Mouse (Mus musculus) liver, embryonic 16.5 days (tissue): ENCODE measurements around the gene Cdnf. TPM values are rescaled to one million over a fixed set of nuclear protein-coding genes. Genes with fewer than 3 reads are reported as not detected.

Experiments used
- ATAC-seq: fragments of 200-750 bp; cut with Nextera tagmentation; 2 replicates; pipeline ENCODE4 v1.8.0; 2017; ENCODE audit warnings: low read depth, mild to moderate bottlenecking, moderate number of reproducible peaks, moderate library complexity
- H3K27ac ChIP-seq: fragments of 300-500 bp; sonication (generic); 2 replicates; pipeline ENCODE4 v1.5.1; 2014; ENCODE audit warnings: mild to moderate bottlenecking, low read length
- H3K27me3 ChIP-seq: fragments of 300-500 bp; sonication (generic); 2 replicates; pipeline ENCODE4 v1.6.1; 2014; ENCODE audit warnings: low read depth, low read length, mixed read lengths; ENCODE audit not compliant: control insufficient read depth, insufficient read depth
- H3K36me3 ChIP-seq: fragments of 300-500 bp; sonication (generic); 2 replicates; pipeline ENCODE4 v1.6.1; 2014; ENCODE audit warnings: mild to moderate bottlenecking; ENCODE audit not compliant: control insufficient read depth, insufficient read depth
- H3K4me1 ChIP-seq: fragments of 300-500 bp; sonication (generic); 2 replicates; pipeline ENCODE4 v1.6.1; 2014; ENCODE audit warnings: low read depth, low read length, mixed read lengths; ENCODE audit not compliant: control insufficient read depth
- H3K4me2 ChIP-seq: fragments of 300-500 bp; sonication (generic); 2 replicates; pipeline ENCODE4 v1.6.1; 2014; ENCODE audit warnings: low read depth, low read length, mixed read lengths
- H3K4me3 ChIP-seq: fragments of 300-500 bp; sonication (generic); 2 replicates; pipeline ENCODE4 v1.5.1; 2014; ENCODE audit warnings: low read depth, mild to moderate bottlenecking, low read length
- H3K9ac ChIP-seq: fragments of 300-500 bp; sonication (generic); 2 replicates; pipeline ENCODE4 v1.6.1; 2014; ENCODE audit warnings: low read depth, low read length
- H3K9me3 ChIP-seq: fragments of 300-500 bp; sonication (generic); replicated peaks from 2 replicates; pipeline ENCODE4 v1.6.1; 2016; ENCODE audit warnings: low read length; ENCODE audit not compliant: control insufficient read depth
- WGBS: fragments of 180-500 bp; shearing (Covaris S2); extraction: QIAGEN DNeasy Blood & Tissue Kit; methylation state at CpG from one replicate; pipeline ENCODE4 v1.1.7; 2014; ENCODE audit not compliant: insufficient replicate concordance; 5-methylcytosine and 5-hydroxymethylcytosine counted together
- polyA plus RNA-seq: library from polyadenylated mRNA; unstranded; fragments of >200 nt; fragmentation: Nextera tagmentation; extraction: Ambion mirVana; gene quantifications from 2 replicates; pipeline ENCODE4 v1.2.1, GENCODE M21; 2015

Cdnf gene
- polyA plus RNA-seq, 1 experiment from 2014 or later = 0.09 TPM

DNA sequence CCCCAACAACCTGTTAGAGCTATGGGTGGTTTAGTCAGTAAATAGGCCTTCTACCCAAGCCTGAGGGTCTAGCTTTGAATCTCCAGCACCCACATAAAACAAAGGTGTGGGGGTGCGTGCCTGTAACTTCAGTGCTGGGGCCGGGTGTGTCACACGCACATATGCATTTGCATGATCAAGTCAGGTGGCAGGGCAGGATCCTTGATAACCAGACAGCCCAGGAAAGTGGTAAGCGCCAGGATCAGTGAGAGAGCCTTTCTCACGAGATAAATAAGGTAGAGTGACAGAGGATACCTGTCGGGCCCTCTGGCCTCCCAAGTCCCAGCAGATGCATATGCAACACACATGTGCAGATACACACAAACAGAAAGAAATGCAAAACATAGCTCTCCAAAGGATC is 13.3 kb upstream of the Cdnf start:
- no peaks in the 10 kb centered on the region for H3K27me3 ChIP-seq
- H3K9ac ChIP-seq = no peak overlapping the region
- H3K4me1 ChIP-seq = no peaks in the 10 kb centered on the region; the same call in 1 of the 2 replicates
- no peak overlapping the region for H3K4me2 ChIP-seq
- H3K9me3 ChIP-seq = no peaks in the 10 kb centered on the region
- 0 out of 2 replicates have a peak overlapping the region, but pooled peaks have one; percentile 24 for H3K27ac ChIP-seq
- peak; percentile 51; the same call in 1 of the 2 replicates for ATAC-seq
- WGBS = 47% methylated on average over 6 of the region's 6 CpGs
- H3K4me3 ChIP-seq = no peak overlapping the region
- peaks cover 29% of the 10 kb centered on the region for H3K36me3 ChIP-seq

DNA sequence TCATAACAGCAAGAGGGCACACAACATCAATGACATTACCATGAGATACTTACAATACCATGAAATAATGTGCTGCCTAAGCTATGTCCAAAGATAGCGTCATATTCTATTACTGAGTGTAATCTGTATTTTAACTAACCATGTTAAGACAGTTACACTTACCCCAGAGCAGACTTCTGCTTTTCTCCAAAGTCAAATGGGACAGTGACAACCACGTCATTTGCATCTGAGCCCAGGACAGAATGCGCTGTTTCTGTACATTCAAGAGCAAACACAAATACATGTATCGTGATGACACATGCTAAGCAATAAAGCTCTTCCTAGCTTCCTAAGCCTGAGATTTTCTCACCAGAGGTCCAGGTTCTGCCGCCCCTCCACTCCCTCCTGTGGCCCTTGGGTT is 11.9 kb upstream of the Cdnf start:
- Histone ChIP-seq H3K9ac (no peak overlapping the region), H3K27ac (no peak overlapping the region), H3K4me2 (no peak overlapping the region), H3K27me3 (no peaks in the 10 kb centered on the region), H3K36me3 (peaks cover 22% of the 10 kb centered on the region), H3K9me3 (no peaks in the 10 kb centered on the region), H3K4me1 (no peaks in the 10 kb centered on the region; the same call in 1 of the 2 replicates), H3K4me3 (no peak overlapping the region)
- ATAC-seq = no peak
- WGBS = 84% methylated on average over 5 of the region's 5 CpGs

DNA sequence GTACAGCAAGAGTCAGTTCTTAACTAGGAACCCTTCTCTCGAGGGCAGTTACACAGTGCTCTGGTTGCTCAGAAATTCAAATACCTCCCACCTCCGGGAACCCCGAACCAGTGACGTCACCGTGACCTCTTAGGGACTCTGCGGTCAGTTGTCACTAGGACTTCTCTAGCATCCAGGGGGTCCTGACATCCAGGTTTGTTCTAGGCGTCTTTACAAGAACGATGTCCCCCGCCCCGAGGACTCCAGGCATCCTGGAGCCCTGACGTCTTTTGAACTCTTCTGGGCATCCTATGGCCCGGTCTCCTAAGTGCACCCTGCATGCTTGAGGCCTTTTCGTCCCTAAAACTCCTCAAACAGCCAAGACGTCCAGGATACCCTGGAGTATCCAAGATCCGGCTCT is 754 bp upstream of the Cdnf start:
- H3K27me3 ChIP-seq = no peaks in the 10 kb centered on the region
- ATAC-seq = no peak
- peak overlapping the region; percentile 84 for H3K27ac ChIP-seq
- peak overlapping the region; percentile 65 for H3K4me2 ChIP-seq
- H3K36me3 ChIP-seq = peaks cover 25% of the 10 kb centered on the region
- H3K9ac ChIP-seq = peak overlapping the region; percentile 81
- H3K4me3 ChIP-seq = peak overlapping the region; percentile 91
- no peaks in the 10 kb centered on the region for H3K9me3 ChIP-seq
- peaks cover 7% of the 10 kb centered on the region for H3K4me1 ChIP-seq
- WGBS = 0% methylated on average over 15 of the region's 15 CpGs

DNA sequence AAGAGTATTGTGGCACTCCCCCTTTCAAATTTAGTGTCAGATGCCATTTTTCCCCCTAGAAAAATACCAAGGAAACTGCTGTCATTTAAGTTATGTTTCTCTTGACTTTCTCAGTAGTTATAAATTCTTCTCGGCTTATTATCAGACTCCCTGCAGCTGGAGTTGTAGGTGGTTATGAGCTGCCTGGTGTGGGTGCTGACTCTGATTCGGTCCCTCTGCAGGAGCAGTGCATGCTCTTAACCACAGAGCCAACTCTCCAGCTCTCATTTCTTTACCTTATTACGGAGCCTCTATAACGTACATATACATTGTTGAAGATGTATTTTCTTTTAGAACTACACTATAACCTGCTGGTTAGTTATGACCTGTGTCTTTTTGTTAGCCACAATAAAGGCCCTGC is 9.7 kb downstream of the Cdnf start:
- no peak for ATAC-seq
- WGBS = 52% methylated on average over 4 of the region's 4 CpGs
- Histone ChIP-seq H3K4me3 (no peak overlapping the region), H3K4me2 (no peak overlapping the region), H3K27ac (no peak overlapping the region), H3K36me3 (no peaks in the 10 kb centered on the region), H3K4me1 (no peaks in the 10 kb centered on the region), H3K27me3 (no peaks in the 10 kb centered on the region), H3K9me3 (no peaks in the 10 kb centered on the region), H3K9ac (no peak overlapping the region)

DNA sequence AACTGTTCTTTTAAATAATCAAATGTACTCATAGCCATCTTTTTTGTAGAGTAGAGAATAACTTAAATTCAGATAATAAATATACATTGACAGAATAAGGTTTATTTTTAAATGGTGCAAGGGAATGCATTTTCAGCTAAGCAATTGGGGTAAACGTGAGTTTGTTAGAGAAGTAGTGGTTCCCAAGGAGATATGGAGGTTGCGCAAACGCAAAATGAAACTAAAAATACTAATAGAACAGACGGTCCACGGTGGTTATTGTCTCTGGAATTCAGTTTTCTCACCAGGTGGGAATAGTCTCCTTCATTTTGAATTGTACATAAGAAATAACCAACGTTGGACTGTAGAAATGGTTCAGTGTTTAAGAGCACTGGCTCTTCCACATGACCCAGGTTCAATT is 13.5 kb downstream of the Cdnf start:
- no peak overlapping the region for H3K4me3 ChIP-seq
- no peaks in the 10 kb centered on the region for H3K27me3 ChIP-seq
- H3K4me1 ChIP-seq = no peaks in the 10 kb centered on the region
- no peaks in the 10 kb centered on the region for H3K9me3 ChIP-seq
- H3K9ac ChIP-seq = no peak overlapping the region
- no peak overlapping the region for H3K27ac ChIP-seq
- no peak for ATAC-seq
- WGBS = 56% methylated on average over 6 of the region's 6 CpGs
- H3K4me2 ChIP-seq = no peak overlapping the region
- no peaks in the 10 kb centered on the region for H3K36me3 ChIP-seq

DNA sequence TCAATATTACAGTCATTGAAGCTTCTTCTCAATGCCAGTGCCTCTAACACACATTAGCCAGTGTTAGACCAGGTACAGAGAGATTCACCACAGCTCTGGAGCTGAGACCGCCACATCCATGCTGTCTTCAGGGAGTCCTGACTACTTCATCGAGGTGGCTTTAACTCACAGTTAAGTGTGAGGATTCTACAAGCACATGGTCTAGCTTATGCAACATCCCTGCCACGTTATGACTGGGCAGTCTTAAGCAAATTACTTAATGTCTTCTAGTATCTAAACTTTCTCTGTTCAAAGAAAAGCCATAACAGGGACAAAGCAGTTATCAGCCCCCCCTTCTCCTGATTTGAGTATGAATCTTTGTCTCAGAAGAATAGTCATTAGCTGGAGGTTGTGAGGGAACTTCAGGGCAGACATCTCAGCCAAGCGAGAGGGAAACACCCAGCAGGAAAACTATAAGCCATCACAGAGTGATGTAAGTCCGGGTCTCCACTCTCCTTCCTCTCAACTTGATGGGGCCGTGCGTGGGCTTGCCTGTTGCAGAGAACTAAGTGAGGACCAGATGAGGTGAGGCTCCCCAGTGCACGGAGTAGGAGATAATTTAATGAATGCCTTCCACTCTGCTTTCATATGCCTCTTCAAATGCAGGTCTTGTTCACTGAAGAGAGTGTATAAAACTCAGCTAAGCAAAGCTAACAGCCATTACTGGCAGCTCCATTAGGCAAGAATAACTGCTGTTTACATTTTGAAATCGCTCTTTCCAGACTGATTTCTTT is 28.7 kb downstream of the Cdnf start:
- no peak overlapping the region for H3K9ac ChIP-seq
- no peak overlapping the region for H3K4me3 ChIP-seq
- 48% methylated on average over 9 of the region's 9 CpGs for WGBS
- no peaks in the 10 kb centered on the region for H3K9me3 ChIP-seq
- ATAC-seq = no peak
- no peak overlapping the region for H3K27ac ChIP-seq
- H3K27me3 ChIP-seq = no peaks in the 10 kb centered on the region
- H3K4me2 ChIP-seq = no peak overlapping the region
- no peaks in the 10 kb centered on the region for H3K4me1 ChIP-seq
- no peaks in the 10 kb centered on the region for H3K36me3 ChIP-seq

DNA sequence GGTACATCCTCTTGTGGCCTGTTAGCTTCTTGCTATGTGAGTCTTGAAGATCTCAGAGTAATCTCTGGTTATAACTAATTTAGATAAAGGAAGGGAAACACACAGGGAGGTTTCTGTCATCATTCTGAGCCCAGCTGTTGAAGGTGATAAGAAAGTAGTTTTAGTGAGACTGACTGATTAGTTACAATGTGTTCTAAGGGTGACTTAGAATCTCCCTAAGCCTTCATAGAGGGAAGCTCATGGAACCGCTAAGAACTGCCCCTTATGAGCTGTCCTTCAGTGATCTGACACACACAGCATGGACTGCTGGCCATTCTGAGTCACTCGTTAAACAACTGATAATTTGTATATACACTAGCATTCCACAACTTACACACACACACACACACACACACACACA is 33.2 kb downstream of the Cdnf start:
- H3K9me3 ChIP-seq = no peaks in the 10 kb centered on the region
- H3K4me2 ChIP-seq = no peak overlapping the region
- no peaks in the 10 kb centered on the region for H3K4me1 ChIP-seq
- WGBS = 24% methylated on average over 2 of the region's 2 CpGs
- H3K27ac ChIP-seq = no peak overlapping the region
- H3K9ac ChIP-seq = no peak overlapping the region
- no peaks in the 10 kb centered on the region for H3K27me3 ChIP-seq
- no peaks in the 10 kb centered on the region for H3K36me3 ChIP-seq
- H3K4me3 ChIP-seq = no peak overlapping the region
- ATAC-seq = no peak

DNA sequence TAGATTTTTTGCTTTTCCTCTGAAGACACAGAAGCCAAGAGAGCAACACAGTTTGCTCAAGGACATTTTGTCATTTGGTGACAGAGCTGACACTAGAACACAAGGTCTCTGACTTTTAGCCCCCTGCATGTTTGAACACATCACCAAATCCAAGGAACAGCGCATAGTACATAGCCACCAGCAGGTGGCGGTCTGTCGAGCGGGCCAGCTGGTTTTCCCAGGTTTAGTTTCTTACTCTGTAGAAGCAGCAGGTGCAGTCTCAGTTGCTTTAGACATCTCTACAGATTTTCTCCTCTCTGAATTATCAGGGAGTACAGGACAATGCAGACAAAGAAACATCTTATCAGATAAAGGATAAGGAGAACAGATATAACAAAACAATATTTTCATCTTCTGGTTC is 33.8 kb downstream of the Cdnf start:
- H3K9me3 ChIP-seq = no peaks in the 10 kb centered on the region
- no peak overlapping the region for H3K9ac ChIP-seq
- no peak; the same call in 1 of the 2 replicates for ATAC-seq
- 4% methylated on average over 4 of the region's 4 CpGs for WGBS
- H3K36me3 ChIP-seq = no peaks in the 10 kb centered on the region
- no peaks in the 10 kb centered on the region for H3K4me1 ChIP-seq
- H3K27ac ChIP-seq = no peak overlapping the region
- H3K4me2 ChIP-seq = no peak overlapping the region
- H3K4me3 ChIP-seq = no peak overlapping the region
- H3K27me3 ChIP-seq = no peaks in the 10 kb centered on the region

DNA sequence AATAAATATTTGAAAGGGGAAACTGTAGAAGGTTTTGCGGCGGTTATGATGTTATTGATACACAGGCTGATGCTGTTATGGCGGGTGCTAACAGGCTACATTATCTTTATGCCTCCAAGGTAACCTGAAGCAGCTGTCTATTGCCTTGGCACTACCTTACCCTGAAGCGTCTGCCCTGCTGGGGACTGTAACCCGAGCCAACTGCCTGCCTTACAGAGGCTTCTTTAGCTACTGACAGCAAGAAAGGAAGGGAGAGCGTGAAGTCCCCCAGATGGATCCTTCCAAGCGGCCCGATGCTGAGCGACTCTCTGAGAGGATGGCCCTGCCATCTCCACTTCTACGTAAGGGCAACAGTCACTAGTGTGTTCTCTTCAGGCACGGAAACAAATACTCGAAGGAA is 57.4 kb downstream of the Cdnf start, which contains the start of gene Fam107b:
TSS of gene Fam107b (plus strand) at position 303 of the 400 bp plus-strand sequence.
- no peaks in the 10 kb centered on the region for H3K4me1 ChIP-seq
- H3K36me3 ChIP-seq = no peaks in the 10 kb centered on the region
- H3K4me2 ChIP-seq = no peak within 1 kb of the TSS
- no peak within 1 kb of the TSS for H3K9ac ChIP-seq
- H3K27ac ChIP-seq = no peak within 1 kb of the TSS
- H3K4me3 ChIP-seq = no peak within 1 kb of the TSS
- no peaks in the 10 kb centered on the region for H3K27me3 ChIP-seq
- ATAC-seq = no peak
- no peaks in the 10 kb centered on the region for H3K9me3 ChIP-seq
- WGBS = 70% methylated on average over 12 of the region's 12 CpGs
